Mouse (Mus musculus) stomach, embryonic 16.5 days (tissue): ENCODE measurements around the gene Prpf40b. TPM values are rescaled to one million over a fixed set of nuclear protein-coding genes. Genes with fewer than 3 reads are reported as not detected.

Experiments used
- ATAC-seq: fragments of 200-750 bp; cut with Nextera tagmentation; 2 replicates; pipeline ENCODE4 v1.8.0; 2017; ENCODE audit warnings: moderate number of reproducible peaks, moderate TSS enrichment; ENCODE audit not compliant: insufficient read depth, low FRiP score
- H3K27ac ChIP-seq: fragments of 300-500 bp; sonication (generic); 2 replicates; pipeline ENCODE4 v1.5.1; 2014; ENCODE audit warnings: low read length
- H3K27me3 ChIP-seq: fragments of 300-500 bp; sonication (generic); 2 replicates; pipeline ENCODE4 v1.6.1; 2014; ENCODE audit warnings: low read length, control low read depth, mixed read lengths; ENCODE audit not compliant: control insufficient read depth, insufficient read depth
- H3K36me3 ChIP-seq: fragments of 300-500 bp; sonication (generic); 2 replicates; pipeline ENCODE4 v1.6.1; 2014; ENCODE audit warnings: low read length; ENCODE audit not compliant: control insufficient read depth, insufficient read depth
- H3K4me1 ChIP-seq: fragments of 300-500 bp; sonication (generic); 2 replicates; pipeline ENCODE4 v1.6.1; 2014; ENCODE audit warnings: low read length, control low read depth, mixed read lengths; ENCODE audit not compliant: control insufficient read depth, insufficient read depth
- H3K4me2 ChIP-seq: fragments of 300-500 bp; sonication (generic); 2 replicates; pipeline ENCODE4 v1.6.1; 2014; ENCODE audit warnings: low read depth, low read length, mixed read lengths
- H3K4me3 ChIP-seq: fragments of 300-500 bp; sonication (generic); replicated peaks from 2 replicates; pipeline ENCODE4 v1.5.1; 2014; ENCODE audit warnings: mild to moderate bottlenecking, low read length
- H3K9ac ChIP-seq: fragments of 300-500 bp; sonication (generic); 2 replicates; pipeline ENCODE4 v1.6.1; 2014; ENCODE audit warnings: low read length
- H3K9me3 ChIP-seq: fragments of 300-500 bp; sonication (generic); replicated peaks from 2 replicates; pipeline ENCODE4 v1.6.1; 2016; ENCODE audit warnings: low read length, control low read depth; ENCODE audit not compliant: control insufficient read depth
- WGBS: fragments of 180-500 bp; shearing (Covaris S2); extraction: QIAGEN DNeasy Blood & Tissue Kit; methylation state at CpG from one replicate; pipeline ENCODE4 v1.1.7; 2014; 5-methylcytosine and 5-hydroxymethylcytosine counted together
- polyA plus RNA-seq: library from polyadenylated mRNA; unstranded; fragments of >200 nt; fragmentation: Nextera tagmentation; extraction: Ambion mirVana; gene quantifications from 2 replicates; pipeline ENCODE4 v1.2.1, GENCODE M21; 2015

The Prpf40b gene
- polyA plus RNA-seq, 1 experiment from 2014 or later, result 44.3 TPM

- H3K36me3 ChIP-seq, result no peaks in the 10 kb centered on the region
- H3K9ac ChIP-seq, result no peak overlapping the region
- 67% methylated on average over 8 of the region's 8 CpGs for WGBS
- no peaks in the 10 kb centered on the region for H3K27me3 ChIP-seq
- H3K27ac ChIP-seq, result no peak overlapping the region
- H3K4me3 ChIP-seq, result no peak overlapping the region
- H3K4me2 ChIP-seq, result no peak overlapping the region
- peaks cover 15% of the 10 kb centered on the region for H3K4me1 ChIP-seq
- no peak for ATAC-seq
- no peaks in the 10 kb centered on the region for H3K9me3 ChIP-seq
Measured at GRCm38 (mm10) chr15:99364921-99365320, 70.0 kb downstream of the Prpf40b start.

Other genes with a start within 250 kb of the Prpf40b start
- 24.4 and 25.4 TPM in 2 replicates for gene Prph, start 239.9 kb upstream of the Prpf40b start, polyA plus RNA-seq
- gene Troap, start 220.5 kb upstream of the Prpf40b start, polyA plus RNA-seq, result 25.6 and 26.4 TPM in 2 replicates
- not detected in 2 replicates for gene C1ql4, start 207.3 kb upstream of the Prpf40b start, polyA plus RNA-seq
- 14.1 TPM in 2 replicates for gene Dnajc22, start 201.9 kb upstream of the Prpf40b start, polyA plus RNA-seq
- gene Spats2, start 169.2 kb upstream of the Prpf40b start, polyA plus RNA-seq, result 18.3 and 20.2 TPM in 2 replicates
- 0.52 and 0.66 TPM in 2 replicates for gene Kcnh3, start 70.2 kb upstream of the Prpf40b start, polyA plus RNA-seq
- gene Mcrs1, start 43.1 kb upstream of the Prpf40b start, polyA plus RNA-seq, result 98.7 and 113 TPM in 2 replicates
- gene Fam186b, start 801 bp downstream of the Prpf40b start, polyA plus RNA-seq, result 0.06 and 0.10 TPM in 2 replicates
- gene Fmnl3, start 75.4 kb downstream of the Prpf40b start, polyA plus RNA-seq, result 14.2 and 16.6 TPM in 2 replicates
- 438 and 480 TPM in 2 replicates for gene Tmbim6, start 97.8 kb downstream of the Prpf40b start, polyA plus RNA-seq
- 3.7 and 4.6 TPM in 2 replicates for gene Nckap5l, start 162.7 kb downstream of the Prpf40b start, polyA plus RNA-seq
- 11.6 and 12.9 TPM in 2 replicates for gene Bcdin3d, start 179.6 kb downstream of the Prpf40b start, polyA plus RNA-seq
- gene Faim2, start 233.1 kb downstream of the Prpf40b start, polyA plus RNA-seq, result 0.57 and 0.74 TPM in 2 replicates